Mouse (Mus musculus): ENCODE results near the gene Samsn1. TPM values are rescaled to one million over a fixed set of nuclear protein-coding genes. Genes with fewer than 3 reads are reported as not detected.

Samsn1 gene
- total RNA-seq, 2 experiments from 2014 or later, result 0.16 to 0.18 TPM

- intact Hi-C loops (cut with DNase I; ENCODE audit: low total_unique reads), result no loop called here
- DNase-seq, result no peak
Measured at GRCm38 (mm10) chr16:75893470-75893869, 128.6 kb downstream of the Samsn1 start.

DNA sequence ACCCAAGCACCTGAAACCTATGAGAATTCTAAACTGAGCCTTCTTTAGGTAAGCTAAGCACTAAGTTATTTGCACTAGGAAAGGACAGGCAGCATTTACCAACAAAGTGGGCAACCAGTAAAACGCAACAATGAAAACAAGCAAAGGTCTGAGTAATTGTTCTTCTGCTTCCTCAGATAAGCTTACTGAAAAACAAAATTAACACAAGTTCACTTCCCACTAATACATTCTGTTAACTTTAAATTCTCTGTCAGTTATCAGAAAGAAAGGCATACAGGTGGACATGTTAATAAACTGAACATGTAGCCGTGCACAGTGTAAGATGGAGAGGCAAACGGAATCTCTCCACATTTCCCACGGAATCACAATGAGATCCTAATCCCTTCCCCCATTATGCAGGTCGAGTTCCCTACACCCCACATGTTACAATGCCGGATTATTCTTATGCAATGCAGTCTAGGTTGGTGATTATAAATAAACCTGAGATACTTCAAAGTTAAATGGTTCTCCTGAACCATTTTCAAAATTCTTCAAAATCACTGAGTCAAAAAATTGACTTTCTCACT, 132.9 kb downstream of the Samsn1 start:
- no peak for DNase-seq
- intact Hi-C loops (cut with DNase I; ENCODE audit: low total_unique reads), result no loop called here

DNA sequence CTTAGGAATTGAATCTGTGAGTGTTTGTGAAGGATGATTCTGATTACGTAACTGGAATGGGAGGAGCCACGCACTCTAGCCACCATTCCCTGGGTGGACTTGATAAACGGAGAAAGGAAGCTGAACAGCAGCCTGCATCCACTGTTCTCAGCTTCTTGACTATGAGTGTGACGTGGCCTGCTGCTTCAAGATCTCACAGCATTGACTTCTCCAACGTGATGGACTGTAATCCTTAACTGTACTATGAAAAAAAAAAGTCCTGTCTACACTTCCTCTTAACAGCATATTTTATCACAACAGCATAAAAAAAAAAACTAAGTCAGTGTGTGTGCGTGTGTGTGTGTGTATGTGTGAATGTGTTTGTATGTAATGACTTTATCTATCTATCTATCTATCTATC, 134.9 kb downstream of the Samsn1 start:
- intact Hi-C loops (cut with DNase I; ENCODE audit: low total_unique reads), result no loop called here
- DNase-seq, result no peak

- intact Hi-C loops (cut with DNase I; ENCODE audit: low total_unique reads), result no loop called here
- no peak for DNase-seq
Measured at GRCm38 (mm10) chr16:75878885-75879284, 143.2 kb downstream of the Samsn1 start.

DNA sequence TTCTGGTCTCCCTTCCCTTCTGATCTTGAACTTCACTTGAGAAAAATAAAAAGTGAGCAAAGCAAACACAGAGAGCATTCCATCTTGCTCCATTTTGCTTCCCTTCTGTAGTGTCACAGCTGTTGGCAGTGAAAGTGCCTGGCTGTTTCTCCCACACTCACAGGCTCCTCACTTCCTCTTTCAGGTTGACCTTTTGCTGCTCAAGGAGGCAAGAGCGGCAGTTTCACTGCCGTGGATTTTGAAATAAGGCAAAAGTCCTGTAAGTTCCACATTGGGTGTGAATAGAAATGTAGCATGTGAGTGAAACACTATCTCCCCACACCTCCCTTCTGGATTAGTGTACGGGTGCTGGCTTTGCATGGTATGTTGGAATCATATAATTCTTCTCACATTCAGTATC, 144.9 kb downstream of the Samsn1 start:
- no peak for DNase-seq
- intact Hi-C loops (cut with DNase I; ENCODE audit: low total_unique reads), result no loop called here

GRCm38 (mm10) chr16:75875896-75876295, 146.2 kb downstream of the Samsn1 start:
- DNase-seq, result peak; percentile 5
- intact Hi-C loops (cut with DNase I; ENCODE audit: low total_unique reads), result no loop called here

DNA sequence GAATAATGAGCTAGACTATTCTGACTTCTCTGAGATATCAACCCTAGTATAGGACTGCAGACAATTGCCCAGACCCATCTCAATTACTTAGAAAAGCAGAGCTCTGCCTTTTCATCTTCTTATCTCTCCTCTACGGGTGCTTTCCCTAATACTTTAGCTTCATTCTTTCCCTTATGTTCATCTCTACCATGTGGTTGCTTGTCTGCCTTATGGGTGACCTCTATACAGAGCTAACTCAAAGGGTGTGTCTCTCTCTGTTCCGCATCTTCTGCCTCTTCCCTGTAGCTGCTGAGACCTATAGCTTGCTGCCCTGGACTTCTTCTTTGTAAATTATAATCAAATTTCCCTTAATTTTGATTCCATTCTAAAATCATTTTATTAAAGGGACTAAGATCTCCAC, 147.6 kb downstream of the Samsn1 start:
- no peak for DNase-seq
- intact Hi-C loops (cut with DNase I; ENCODE audit: low total_unique reads), result no loop called here

- intact Hi-C loops (cut with DNase I; ENCODE audit: low total_unique reads), result no loop called here
- DNase-seq, result no peak
Measured at GRCm38 (mm10) chr16:75872241-75872640, 149.8 kb downstream of the Samsn1 start.

DNA sequence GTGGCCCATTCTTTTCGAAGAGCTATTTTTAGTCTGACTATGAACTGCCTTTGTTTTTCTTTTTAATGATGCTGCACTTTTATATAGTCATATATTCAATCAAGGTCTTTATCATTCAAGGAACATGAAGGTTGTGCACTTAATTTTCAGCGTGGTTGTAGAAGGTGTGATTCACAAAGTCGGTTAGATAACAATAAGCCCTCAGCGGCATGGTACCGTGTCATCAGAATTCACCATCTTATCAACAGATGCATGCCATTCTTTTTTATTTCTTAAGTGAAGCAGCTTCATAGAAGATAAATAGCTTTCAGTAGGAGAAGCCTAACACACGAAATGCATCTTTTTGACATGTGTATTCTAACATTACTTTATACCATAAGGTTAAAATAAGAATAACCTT, 154.7 kb downstream of the Samsn1 start:
- intact Hi-C loops (cut with DNase I; ENCODE audit: low total_unique reads), result no loop called here
- DNase-seq, result no peak

DNA sequence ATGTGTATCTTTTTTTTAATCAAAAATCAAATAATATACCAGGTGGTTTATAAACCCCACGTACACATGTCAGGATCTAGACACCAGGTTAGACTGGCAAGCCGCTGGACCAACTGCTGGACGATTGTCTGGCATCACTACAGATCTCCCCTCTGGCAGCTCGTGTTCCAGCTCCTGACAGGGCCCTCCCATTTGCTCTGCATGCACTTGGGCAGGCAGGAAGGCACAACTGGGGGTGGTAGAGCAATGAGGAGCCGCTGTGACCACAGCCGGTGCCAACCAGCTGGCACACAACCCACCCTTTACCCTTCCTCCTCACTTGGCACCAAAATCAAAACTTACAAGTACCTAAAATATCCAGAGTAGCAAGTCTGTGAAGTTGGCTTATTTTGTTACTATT, 156.6 kb downstream of the Samsn1 start:
- DNase-seq, result no peak
- intact Hi-C loops (cut with DNase I; ENCODE audit: low total_unique reads), result no loop called here

- intact Hi-C loops (cut with DNase I; ENCODE audit: low total_unique reads), result no loop called here
- DNase-seq, result no peak
Measured at GRCm38 (mm10) chr16:75864673-75865072, 157.4 kb downstream of the Samsn1 start.

DNA sequence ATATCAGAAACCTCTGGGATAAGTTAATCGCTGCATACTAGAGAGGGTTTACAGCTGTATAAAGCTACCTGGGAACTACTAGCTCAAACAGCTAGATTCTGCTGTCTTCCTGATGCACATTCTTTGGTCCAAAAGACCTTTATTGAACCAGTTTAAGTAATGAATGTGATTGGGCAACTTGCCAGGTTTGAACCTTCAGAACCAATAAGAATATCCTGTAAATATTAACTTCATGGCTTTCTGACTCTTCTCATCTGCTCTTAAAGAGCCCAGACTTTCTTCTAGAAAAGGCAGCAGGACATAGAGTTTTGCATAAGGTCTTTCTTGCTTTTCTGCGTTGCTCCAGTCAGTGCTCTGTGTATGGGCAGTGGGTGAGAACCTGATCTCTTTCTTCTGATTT, 165.7 kb downstream of the Samsn1 start:
- no peak for DNase-seq
- intact Hi-C loops (cut with DNase I; ENCODE audit: low total_unique reads), result no loop called here

GRCm38 (mm10) chr16:75855402-75855801, 166.7 kb downstream of the Samsn1 start:
- intact Hi-C loops (cut with DNase I; ENCODE audit: low total_unique reads), result no loop called here
- no peak for DNase-seq

DNA sequence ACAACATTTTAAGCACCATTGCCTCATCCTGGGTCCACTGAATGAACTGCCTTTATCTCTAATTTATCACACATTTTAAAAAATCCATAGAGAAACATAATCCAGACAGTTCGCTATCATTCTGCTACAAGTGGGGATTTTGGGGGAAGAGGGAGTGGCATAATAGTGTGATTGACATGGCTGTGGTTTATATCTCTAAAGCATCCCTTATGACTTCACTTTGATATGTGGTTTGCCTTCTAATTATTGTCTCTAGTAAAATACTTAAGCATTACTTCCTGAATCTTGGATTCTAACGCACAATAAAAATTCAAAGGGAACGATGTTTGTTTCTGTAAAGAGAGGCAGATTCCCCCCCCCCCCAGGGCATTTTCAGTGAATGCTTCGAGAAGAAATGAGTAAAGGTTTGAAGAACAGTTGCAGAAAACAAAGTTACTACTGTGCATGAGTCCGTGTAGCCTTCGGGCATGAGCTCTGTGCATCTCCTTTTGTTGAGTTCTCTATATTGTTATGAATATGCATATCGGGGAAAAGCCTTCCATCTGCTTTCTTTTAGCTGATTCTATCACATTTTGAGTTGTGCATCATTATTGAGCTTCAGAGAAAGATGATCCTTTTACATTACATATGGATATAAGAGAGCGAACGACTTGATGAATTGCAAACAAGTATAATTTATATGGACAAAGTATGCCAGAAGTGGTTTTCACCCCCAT, 168.4 kb downstream of the Samsn1 start:
- no peak for DNase-seq
- intact Hi-C loops (cut with DNase I; ENCODE audit: low total_unique reads), result no loop called here

GRCm38 (mm10) chr16:75852485-75852884, 169.6 kb downstream of the Samsn1 start:
- intact Hi-C loops (cut with DNase I; ENCODE audit: low total_unique reads), result no loop called here
- DNase-seq, result no peak

DNA sequence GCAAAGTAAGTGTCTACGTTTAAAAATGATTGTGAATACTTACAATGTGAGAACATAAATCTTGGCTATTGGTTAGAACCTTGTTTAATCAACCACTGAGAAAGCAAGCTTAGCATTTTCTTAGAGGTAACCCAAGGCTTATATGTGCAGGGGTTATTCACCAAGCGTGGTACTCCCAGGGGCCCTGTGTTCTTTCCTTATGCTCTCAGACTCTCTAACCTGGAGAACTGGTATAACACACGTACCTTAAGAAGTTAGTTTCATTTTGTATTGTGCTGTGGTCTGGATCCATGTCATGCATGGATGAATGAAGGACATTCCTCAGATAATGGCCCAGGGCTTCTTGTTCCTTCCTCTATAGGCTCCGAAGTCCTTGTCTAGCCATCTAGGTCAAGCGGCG, 173.0 kb downstream of the Samsn1 start:
- DNase-seq, result no peak
- intact Hi-C loops (cut with DNase I; ENCODE audit: low total_unique reads), result no loop called here

- intact Hi-C loops (cut with DNase I; ENCODE audit: low total_unique reads), result no loop called here
- DNase-seq, result no peak
Measured at GRCm38 (mm10) chr16:75843653-75844062, 178.4 kb downstream of the Samsn1 start.

- DNase-seq, result no peak
- intact Hi-C loops (cut with DNase I; ENCODE audit: low total_unique reads), result no loop called here
Measured at GRCm38 (mm10) chr16:75843031-75843430, 179.1 kb downstream of the Samsn1 start.

DNA sequence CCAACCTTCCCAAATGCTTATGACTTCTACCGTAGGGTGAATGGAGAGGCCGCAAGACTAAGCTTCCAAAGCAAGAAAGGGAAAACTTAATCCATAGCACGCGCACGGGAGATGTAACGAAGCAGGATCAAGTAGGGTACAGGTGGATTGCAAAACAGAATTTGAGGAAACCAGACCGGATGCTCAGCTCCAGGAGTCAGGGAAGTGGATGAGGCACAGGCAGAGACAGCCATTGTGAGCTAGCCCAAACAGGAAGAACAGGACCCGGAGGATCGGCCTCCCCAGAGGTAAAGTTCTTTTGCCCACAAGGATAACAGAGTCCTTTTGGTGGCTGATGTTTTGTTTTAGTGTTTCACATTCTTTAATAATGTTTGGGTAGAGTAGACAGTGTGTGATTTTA, 179.5 kb downstream of the Samsn1 start:
- intact Hi-C loops (cut with DNase I; ENCODE audit: low total_unique reads), result no loop called here
- DNase-seq, result no peak

DNA sequence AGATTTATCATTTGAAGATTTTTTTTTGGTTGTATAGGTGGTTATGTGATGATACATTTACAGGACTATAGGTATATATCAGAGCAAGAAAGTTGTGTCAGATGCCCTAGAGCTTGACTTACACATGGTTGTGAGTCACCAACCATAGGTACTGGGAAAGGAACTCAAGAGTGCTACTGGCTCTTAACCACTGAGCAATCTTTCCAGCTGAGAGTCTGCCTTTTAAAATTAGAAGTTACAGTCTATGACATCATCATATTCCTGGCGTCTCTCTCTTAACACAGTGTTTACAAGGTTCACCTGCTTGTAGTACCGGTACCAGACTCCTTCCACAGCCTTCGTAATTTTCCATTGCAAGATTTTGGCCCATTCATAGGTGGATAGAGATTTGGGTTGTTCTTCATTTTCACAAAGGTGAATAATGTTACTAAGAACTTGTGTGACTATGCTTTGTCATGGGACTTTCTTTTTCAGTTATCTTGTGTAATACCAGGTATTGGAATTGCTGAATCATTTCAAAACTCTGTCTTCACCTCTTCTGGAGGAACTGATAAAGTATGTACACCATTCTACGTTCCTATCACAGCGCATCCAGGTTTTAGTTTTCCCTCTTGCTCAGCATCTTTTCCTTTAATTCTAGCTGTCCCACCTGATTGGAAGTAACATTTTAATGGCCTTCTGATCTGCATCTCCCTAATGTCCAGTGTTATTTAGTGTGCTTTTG, 184.2 kb downstream of the Samsn1 start:
- intact Hi-C loops (cut with DNase I; ENCODE audit: low total_unique reads), result no loop called here
- DNase-seq, result no peak

GRCm38 (mm10) chr16:75831390-75831789, 190.7 kb downstream of the Samsn1 start:
- intact Hi-C loops (cut with DNase I; ENCODE audit: low total_unique reads), result no loop called here
- DNase-seq, result no peak

Measured in gastrocnemius, postnatal 14 days (tissue).